Mouse (Mus musculus) midbrain, embryonic 15.5 days (tissue): ENCODE data around the gene Olfr1373. TPM values are rescaled to one million over a fixed set of nuclear protein-coding genes. Genes with fewer than 3 reads are reported as not detected.
"Not testable (repeated sequence)": the region's sequence is repeated elsewhere in the genome, so short reads cannot be mapped to it uniquely, and the experiment has no call there.

Source experiments
- ATAC-seq: fragments of 200-750 bp; cut with Nextera tagmentation; replicated peaks from 2 replicates; pipeline ENCODE4 v1.8.0; 2017; ENCODE audit warnings: moderate TSS enrichment
- H3K27ac ChIP-seq: fragments of 300-500 bp; sonication (generic); 2 replicates; pipeline ENCODE4 v1.5.1; 2015; ENCODE audit warnings: mild to moderate bottlenecking, inconsistent platforms
- H3K27me3 ChIP-seq: fragments of 300-500 bp; sonication (generic); replicated peaks from 2 replicates; pipeline ENCODE4 v1.6.1; 2015; ENCODE audit warnings: inconsistent platforms
- H3K36me3 ChIP-seq: fragments of 300-500 bp; sonication (generic); replicated peaks from 2 replicates; pipeline ENCODE4 v1.6.1; 2015; ENCODE audit warnings: inconsistent platforms
- H3K4me1 ChIP-seq: fragments of 300-500 bp; sonication (generic); 2 replicates; pipeline ENCODE4 v1.6.1; 2015; ENCODE audit warnings: inconsistent platforms
- H3K4me2 ChIP-seq: fragments of 300-500 bp; sonication (generic); 2 replicates; pipeline ENCODE4 v1.6.1; 2015; ENCODE audit warnings: inconsistent platforms, mild to moderate bottlenecking, moderate library complexity
- H3K4me3 ChIP-seq: fragments of 300-500 bp; sonication (generic); 2 replicates; pipeline ENCODE4 v1.5.1; 2015; ENCODE audit warnings: mild to moderate bottlenecking, inconsistent platforms
- H3K9ac ChIP-seq: fragments of 300-500 bp; sonication (generic); 2 replicates; pipeline ENCODE4 v1.6.1; 2015; ENCODE audit warnings: mild to moderate bottlenecking, inconsistent platforms
- H3K9me3 ChIP-seq: fragments of 300-500 bp; sonication (generic); 2 replicates; pipeline ENCODE4 v1.6.1; 2016; ENCODE audit warnings: inconsistent platforms
- WGBS: fragments of 180-500 bp; shearing (Covaris S2); methylation state at CpG from one replicate; pipeline ENCODE4 v1.1.7; 2015; ENCODE audit warnings: mixed read lengths; 5-methylcytosine and 5-hydroxymethylcytosine counted together
- polyA plus RNA-seq: library from polyadenylated mRNA; unstranded; fragments of >200 nt; fragmentation: Nextera tagmentation; extraction: Ambion mirVana; gene quantifications from 2 replicates; pipeline ENCODE4 v1.2.1, GENCODE M21; 2015

Gene Olfr1373
- polyA plus RNA-seq, 1 experiment from 2014 or later = not detected

DNA sequence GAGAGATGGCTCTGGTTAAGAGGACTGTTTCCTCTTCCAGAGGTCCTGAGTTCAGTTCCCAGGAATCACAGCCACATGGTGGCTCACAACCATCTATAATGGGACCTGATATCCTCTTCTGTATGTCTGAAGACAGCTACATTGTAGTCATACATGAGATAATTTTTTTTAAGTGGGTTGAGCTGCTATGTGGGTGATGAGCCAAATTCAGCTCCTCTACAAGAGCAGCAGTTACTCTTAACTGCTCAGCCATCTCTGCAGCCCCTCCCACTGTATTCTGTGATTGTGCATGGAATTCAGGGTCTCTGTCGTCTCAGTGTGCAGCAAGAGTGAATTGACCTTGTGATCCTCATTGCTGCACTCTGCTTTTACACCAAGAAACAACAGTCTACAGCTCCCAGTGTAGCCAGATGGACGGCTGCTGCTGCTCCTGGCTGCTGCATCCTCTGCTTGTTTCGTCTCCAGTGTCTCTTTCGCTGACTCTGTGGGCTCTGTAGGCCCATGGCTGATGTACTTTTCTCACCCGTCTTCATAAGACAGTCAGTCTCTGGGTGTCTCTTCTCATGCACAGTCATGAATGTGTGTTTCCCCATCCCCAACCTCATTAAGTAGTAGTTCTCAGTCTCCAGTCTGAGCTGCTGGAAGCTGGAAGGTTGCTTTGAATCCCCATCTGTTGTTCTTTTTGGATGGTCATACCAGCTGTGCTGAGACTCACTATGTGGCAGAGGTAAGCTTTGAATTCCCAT is 16.8 kb downstream of the Olfr1373 start:
- H3K27ac ChIP-seq = 0 out of 2 replicates have a peak overlapping the region, but pooled peaks have one; percentile 34
- no peak overlapping the region for H3K4me2 ChIP-seq
- no peaks in the 10 kb centered on the region for H3K9me3 ChIP-seq
- H3K4me3 ChIP-seq = no peak overlapping the region
- peaks cover 4% of the 10 kb centered on the region; the same call in 1 of the 2 replicates for H3K36me3 ChIP-seq
- H3K9ac ChIP-seq = no peak overlapping the region
- 61% methylated on average over 5 of the region's 5 CpGs for WGBS
- ATAC-seq = no peak
- no peaks in the 10 kb centered on the region for H3K27me3 ChIP-seq
- H3K4me1 ChIP-seq = no peaks in the 10 kb centered on the region

DNA sequence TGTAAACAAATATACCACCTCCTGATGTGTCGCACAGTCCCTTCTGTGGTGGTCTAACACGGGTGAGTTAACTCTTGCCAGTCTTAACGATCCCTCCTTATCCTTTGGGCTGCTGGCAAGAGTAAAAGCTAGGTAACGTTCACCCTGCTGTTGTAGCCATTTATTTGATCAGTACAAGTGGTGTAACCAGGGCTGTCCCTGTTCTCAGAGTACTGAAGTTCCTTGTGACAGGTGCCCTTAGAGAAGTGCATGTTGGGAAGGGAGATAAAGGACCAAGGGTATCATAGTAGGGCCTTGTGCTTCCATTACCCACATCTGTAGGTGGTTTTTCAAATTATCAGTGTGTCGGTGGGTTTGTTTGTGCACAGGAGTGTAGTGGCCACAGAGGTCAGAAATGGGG is 17.6 kb downstream of the Olfr1373 start:
- Histone ChIP-seq H3K36me3 (peaks cover 4% of the 10 kb centered on the region; the same call in 1 of the 2 replicates), H3K9me3 (no peaks in the 10 kb centered on the region), H3K9ac (no peak overlapping the region), H3K4me2 (no peak overlapping the region), H3K4me1 (no peaks in the 10 kb centered on the region), H3K4me3 (no peak overlapping the region), H3K27me3 (no peaks in the 10 kb centered on the region), H3K27ac (no peak overlapping the region)
- no peak for ATAC-seq
- WGBS = 85% methylated on average over 5 of the region's 5 CpGs

DNA sequence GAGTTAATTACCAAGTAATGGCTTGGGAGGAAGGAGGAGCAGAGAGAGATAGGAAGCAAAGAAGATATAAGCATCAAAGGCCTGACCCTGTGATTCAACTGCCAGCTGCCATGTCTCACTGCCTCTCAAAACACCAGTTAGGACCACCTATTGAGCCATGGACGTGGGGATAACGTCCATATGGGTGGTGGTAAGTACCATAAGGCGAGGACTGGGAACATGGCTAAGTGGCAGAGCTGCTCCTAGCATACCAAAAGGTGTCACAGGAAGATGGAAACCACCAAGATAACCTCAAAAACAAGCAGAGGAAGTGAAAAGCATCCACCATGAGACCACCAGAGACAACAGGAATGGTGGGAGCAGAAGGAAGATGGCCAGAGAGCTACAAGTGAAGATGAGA is 18.2 kb downstream of the Olfr1373 start:
- H3K27me3 ChIP-seq = no peaks in the 10 kb centered on the region
- H3K9me3 ChIP-seq = no peaks in the 10 kb centered on the region
- peaks cover 8% of the 10 kb centered on the region; the same call in 1 of the 2 replicates for H3K36me3 ChIP-seq
- no peak overlapping the region for H3K4me3 ChIP-seq
- WGBS = 64% methylated on average over 3 of the region's 3 CpGs
- H3K4me2 ChIP-seq = no peak overlapping the region
- H3K27ac ChIP-seq = no peak overlapping the region
- no peak overlapping the region for H3K9ac ChIP-seq
- no peak for ATAC-seq
- H3K4me1 ChIP-seq = no peaks in the 10 kb centered on the region

DNA sequence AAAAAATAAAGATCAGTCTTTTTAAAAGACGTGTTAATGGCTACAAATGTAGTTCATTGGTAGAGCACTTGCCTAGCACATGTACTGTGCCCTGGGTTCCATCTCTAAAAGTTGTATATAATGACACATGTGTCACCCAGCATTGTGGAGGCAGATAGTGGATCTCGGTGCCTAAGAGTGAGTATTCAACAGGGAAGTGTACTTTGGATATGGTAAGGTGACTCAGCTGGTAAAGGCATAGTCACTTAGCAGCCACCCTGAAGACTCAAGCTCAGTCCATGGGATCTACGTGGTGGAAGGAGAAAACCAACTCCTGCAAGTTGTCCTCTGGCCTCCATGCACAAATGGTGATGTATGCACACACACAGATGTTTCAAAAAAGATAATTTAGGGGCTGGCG is 20.9 kb downstream of the Olfr1373 start:
- WGBS = 95% methylated on average over 4 of the region's 4 CpGs
- no peak overlapping the region for H3K27ac ChIP-seq
- H3K36me3 ChIP-seq = peaks cover 30% of the 10 kb centered on the region
- H3K9ac ChIP-seq = no peak overlapping the region
- no peaks in the 10 kb centered on the region for H3K27me3 ChIP-seq
- no peak overlapping the region for H3K4me2 ChIP-seq
- H3K4me1 ChIP-seq = no peaks in the 10 kb centered on the region
- H3K9me3 ChIP-seq = no peaks in the 10 kb centered on the region
- H3K4me3 ChIP-seq = no peak overlapping the region
- no peak for ATAC-seq

DNA sequence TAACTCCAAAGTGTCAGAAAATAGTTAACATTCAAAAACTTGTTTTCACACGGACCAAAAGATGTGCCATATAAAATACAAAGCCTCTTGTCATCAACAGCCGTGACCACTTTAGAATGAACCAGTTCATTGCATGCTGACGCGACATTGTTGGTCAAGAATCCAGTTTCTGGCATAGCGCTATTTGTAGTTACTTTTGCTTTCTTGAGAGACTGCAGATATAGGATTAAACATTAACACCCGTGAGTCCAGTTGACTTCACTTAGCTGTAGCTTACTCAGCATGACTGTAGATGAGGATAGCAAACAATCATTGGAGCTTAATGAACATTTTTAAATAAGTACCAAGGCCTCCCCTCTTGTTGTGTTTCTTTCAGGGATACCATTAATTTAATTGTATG is 23.3 kb downstream of the Olfr1373 start:
- Histone ChIP-seq H3K4me2 (no peak overlapping the region), H3K9ac (no peak overlapping the region), H3K9me3 (no peaks in the 10 kb centered on the region), H3K36me3 (peaks cover 47% of the 10 kb centered on the region), H3K4me1 (no peaks in the 10 kb centered on the region), H3K27ac (no peak overlapping the region), H3K27me3 (no peaks in the 10 kb centered on the region), H3K4me3 (no peak overlapping the region)
- WGBS = 93% methylated on average over 6 of the region's 6 CpGs
- ATAC-seq = no peak

DNA sequence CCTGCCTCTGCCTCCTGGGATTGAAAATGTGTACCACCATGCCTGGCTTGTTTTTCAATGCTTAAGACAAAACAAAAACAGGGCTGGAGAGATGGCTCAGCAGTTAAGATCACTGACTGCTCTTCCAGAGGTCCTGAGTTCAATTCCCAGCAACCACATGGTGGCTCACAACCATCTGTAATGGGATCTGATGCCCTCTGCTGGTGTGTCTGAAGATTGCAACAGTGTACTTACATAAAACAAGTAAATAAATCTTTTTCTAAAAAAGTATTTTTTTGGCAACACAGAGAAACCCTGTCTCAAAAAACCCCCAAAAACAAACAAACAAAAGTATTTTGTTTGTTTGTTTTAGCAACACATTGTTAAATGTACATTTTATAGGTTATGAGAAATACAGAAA is 24.9 kb downstream of the Olfr1373 start:
- H3K36me3 ChIP-seq = peaks cover 56% of the 10 kb centered on the region
- H3K27me3 ChIP-seq, H3K27ac ChIP-seq, H3K9me3 ChIP-seq, H3K9ac ChIP-seq, ATAC-seq, H3K4me1 ChIP-seq, H3K4me3 ChIP-seq, H3K4me2 ChIP-seq: not testable (repeated sequence)

DNA sequence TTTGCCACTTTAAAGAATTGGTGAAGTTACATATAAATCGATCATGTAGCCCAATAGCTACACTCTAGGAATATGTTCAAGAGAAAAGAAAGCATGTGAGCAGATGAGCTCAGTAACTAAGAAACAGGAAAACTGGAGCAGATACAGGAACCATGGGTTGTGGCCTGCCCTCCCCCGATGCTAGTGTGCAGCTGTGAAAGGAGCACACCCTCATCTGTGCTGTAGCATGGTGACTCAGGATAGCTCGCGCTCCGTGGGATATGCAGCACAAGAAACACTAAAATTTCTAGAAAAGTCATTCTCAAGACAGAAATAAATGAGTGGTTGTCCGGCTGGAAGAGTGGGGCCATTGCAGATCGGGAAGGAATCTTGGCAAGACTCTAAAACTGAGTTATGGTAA is 28.2 kb downstream of the Olfr1373 start:
- Histone ChIP-seq H3K4me3 (no peak overlapping the region), H3K27me3 (no peaks in the 10 kb centered on the region), H3K4me1 (0 out of 2 replicates have a peak, but pooled peaks cover 3% of the 10 kb centered on the region), H3K9ac (no peak overlapping the region), H3K9me3 (no peaks in the 10 kb centered on the region), H3K36me3 (peaks cover 55% of the 10 kb centered on the region), H3K4me2 (no peak overlapping the region), H3K27ac (no peak overlapping the region)
- ATAC-seq = no peak
- 97% methylated on average over 7 of the region's 7 CpGs for WGBS

DNA sequence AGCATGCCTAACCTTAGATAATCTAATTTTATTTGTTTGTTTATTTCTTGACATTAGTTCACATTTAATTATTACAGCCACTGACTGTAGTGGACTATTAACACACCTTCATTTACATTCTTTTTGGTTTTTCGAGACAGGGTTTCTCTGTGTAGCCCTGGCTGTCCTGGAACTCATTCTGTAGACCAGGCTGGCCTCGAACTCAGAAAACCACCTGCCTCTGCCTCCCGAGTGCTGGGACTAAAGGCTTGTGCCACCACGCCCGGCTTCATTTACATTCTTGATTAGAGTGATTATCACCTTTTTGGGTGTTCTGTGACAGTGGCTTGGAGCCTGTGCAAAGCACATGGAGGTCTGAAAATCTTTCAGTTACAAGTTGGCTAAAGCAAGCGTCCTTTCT is 29.2 kb downstream of the Olfr1373 start:
- H3K27me3 ChIP-seq, H3K9me3 ChIP-seq, H3K4me2 ChIP-seq, H3K4me1 ChIP-seq, H3K4me3 ChIP-seq, H3K9ac ChIP-seq, ATAC-seq, H3K27ac ChIP-seq: not testable (repeated sequence)
- peaks cover 48% of the 10 kb centered on the region for H3K36me3 ChIP-seq
- WGBS = 97% methylated on average over 6 of the region's 6 CpGs

DNA sequence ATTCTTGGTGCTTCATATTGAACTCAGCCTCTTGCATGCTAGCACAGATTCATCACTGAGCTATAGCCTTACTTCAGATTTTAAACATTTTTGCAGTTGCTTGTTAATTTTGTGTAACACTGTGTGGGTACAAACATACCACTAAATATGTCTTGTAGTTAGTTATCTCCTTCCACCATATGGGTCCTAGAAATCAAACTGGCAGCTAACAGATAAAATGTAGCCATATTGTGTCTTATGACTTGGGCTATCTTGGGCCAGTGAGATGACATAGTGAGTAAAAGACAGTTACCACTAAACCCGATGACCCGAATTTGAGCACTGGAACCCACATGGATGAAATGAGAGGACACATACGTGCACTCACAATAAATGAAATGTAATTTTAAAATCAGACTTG is 29.8 kb downstream of the Olfr1373 start:
- H3K27me3 ChIP-seq = no peaks in the 10 kb centered on the region
- H3K36me3 ChIP-seq = peaks cover 44% of the 10 kb centered on the region
- H3K4me3 ChIP-seq = no peak overlapping the region
- H3K9ac ChIP-seq = no peak overlapping the region
- no peak overlapping the region for H3K27ac ChIP-seq
- H3K9me3 ChIP-seq = no peaks in the 10 kb centered on the region
- no peak for ATAC-seq
- no peak overlapping the region for H3K4me2 ChIP-seq
- WGBS = 94% methylated on average over 3 of the region's 3 CpGs
- 0 out of 2 replicates have a peak, but pooled peaks cover 3% of the 10 kb centered on the region for H3K4me1 ChIP-seq

DNA sequence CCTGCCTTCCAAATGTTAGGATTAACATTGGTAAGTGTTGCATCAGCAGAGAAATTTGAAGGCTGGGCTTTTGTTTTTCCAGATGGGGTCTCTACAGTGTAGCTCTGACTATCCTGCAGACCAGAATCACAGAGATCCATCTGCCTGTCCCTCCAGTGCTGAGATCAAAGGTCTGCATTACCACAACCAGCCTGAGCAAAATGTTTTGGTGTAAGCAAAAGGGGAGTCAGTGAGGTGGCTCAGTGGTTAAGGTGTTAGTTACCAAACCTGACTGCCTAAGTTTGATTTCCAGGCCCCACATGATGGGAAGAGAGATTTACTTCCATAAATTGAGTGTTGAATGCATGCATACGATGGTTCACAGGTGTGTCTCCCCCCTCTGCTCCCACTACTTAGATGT is 35.9 kb downstream of the Olfr1373 start:
- H3K27ac ChIP-seq = no peak overlapping the region
- ATAC-seq = no peak
- H3K36me3 ChIP-seq = peaks cover 1% of the 10 kb centered on the region; the same call in 1 of the 2 replicates
- H3K4me2 ChIP-seq = no peak overlapping the region
- H3K4me1 ChIP-seq = peaks cover 7% of the 10 kb centered on the region; the same call in 1 of the 2 replicates
- 83% methylated on average over 1 of the region's 1 CpGs for WGBS
- H3K27me3 ChIP-seq = no peaks in the 10 kb centered on the region
- H3K9ac ChIP-seq = no peak overlapping the region
- H3K9me3 ChIP-seq = no peaks in the 10 kb centered on the region
- H3K4me3 ChIP-seq = no peak overlapping the region

DNA sequence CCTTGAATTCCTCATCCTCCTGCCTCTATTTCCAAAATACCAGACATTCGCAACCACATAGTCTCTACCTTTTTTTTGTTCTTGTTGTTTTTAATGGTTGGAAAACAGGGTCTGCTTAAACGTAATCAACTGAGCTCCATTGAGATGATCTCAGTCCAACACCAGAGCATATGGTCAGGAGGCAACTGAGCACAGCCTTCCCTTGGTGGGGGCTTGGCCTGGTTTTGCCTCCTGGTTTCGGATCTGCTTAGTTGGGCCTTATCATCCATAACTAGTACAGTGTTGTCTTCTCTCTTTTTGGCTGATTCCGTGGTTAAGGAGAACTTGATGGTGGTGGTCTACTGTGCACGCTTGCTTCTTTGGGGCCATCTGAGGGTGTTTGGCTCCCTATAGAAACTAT is 36.5 kb downstream of the Olfr1373 start:
- Histone ChIP-seq H3K9ac (no peak overlapping the region), H3K27ac (no peak overlapping the region), H3K4me3 (no peak overlapping the region), H3K4me1 (peaks cover 10% of the 10 kb centered on the region; the same call in 1 of the 2 replicates), H3K9me3 (no peaks in the 10 kb centered on the region), H3K4me2 (no peak overlapping the region), H3K36me3 (no peaks in the 10 kb centered on the region), H3K27me3 (no peaks in the 10 kb centered on the region)
- 94% methylated on average over 5 of the region's 5 CpGs for WGBS
- no peak for ATAC-seq

DNA sequence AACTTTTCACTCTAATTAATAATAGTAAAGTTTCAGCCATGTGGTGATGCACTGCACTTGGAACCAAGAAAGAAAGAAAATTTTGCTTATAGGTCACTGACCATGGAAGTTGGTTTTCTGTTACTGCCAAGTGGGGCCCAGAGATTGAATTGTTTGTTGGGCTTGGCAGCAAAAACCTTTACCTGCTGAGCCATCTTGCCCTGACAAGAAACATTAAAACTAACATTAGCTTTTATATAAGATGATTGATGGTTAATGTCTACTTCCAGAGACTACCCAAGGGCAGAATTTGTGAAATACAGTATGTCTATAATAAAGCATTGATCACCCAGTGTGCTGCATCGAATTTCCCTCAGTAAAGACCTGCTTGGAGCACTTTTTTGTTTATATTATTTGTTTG is 38.9 kb downstream of the Olfr1373 start:
- WGBS = 95% methylated on average over 1 of the region's 1 CpGs
- H3K9ac ChIP-seq = no peak overlapping the region
- no peak overlapping the region for H3K27ac ChIP-seq
- H3K9me3 ChIP-seq = no peaks in the 10 kb centered on the region
- H3K4me2 ChIP-seq = no peak overlapping the region
- H3K36me3 ChIP-seq = no peaks in the 10 kb centered on the region
- ATAC-seq = no peak
- peaks cover 19% of the 10 kb centered on the region for H3K4me1 ChIP-seq
- no peaks in the 10 kb centered on the region for H3K27me3 ChIP-seq
- H3K4me3 ChIP-seq = no peak overlapping the region

DNA sequence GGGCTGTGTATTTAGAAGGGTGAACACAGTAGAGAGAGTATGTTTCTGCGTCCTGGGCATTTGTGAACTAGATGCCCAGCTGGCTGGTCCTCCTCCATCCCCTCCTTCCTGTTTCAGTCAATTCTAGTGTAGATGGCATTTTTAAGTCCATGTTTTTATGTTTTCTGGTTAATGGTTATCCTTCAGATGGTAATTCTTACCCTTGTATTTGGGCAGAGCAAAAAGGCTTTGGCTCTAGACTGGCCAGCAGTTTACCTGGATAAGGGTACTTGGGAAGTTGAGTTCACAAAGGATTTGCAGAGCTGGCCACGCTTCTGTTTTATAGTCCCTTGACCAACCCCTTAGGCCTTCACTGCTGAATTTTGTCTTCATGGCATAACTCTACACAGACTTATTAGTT is 39.3 kb downstream of the Olfr1373 start:
- Histone ChIP-seq H3K27me3 (no peaks in the 10 kb centered on the region), H3K4me3 (no peak overlapping the region), H3K27ac (no peak overlapping the region), H3K4me2 (no peak overlapping the region), H3K36me3 (no peaks in the 10 kb centered on the region), H3K4me1 (peaks cover 23% of the 10 kb centered on the region), H3K9me3 (no peaks in the 10 kb centered on the region), H3K9ac (no peak overlapping the region)
- no peak for ATAC-seq
- WGBS = 97% methylated on average over 2 of the region's 2 CpGs
